Mouse (Mus musculus): ENCODE data around the gene Polrmt. TPM values are rescaled to one million over a fixed set of nuclear protein-coding genes. Genes with fewer than 3 reads are reported as not detected.
"Not testable (repeated sequence)": the region's sequence is repeated elsewhere in the genome, so short reads cannot be mapped to it uniquely, and the experiment has no call there.

Gene Polrmt
- total RNA-seq, 2 experiments from 2014 or later, result 42.1 to 45.7 TPM

DNA sequence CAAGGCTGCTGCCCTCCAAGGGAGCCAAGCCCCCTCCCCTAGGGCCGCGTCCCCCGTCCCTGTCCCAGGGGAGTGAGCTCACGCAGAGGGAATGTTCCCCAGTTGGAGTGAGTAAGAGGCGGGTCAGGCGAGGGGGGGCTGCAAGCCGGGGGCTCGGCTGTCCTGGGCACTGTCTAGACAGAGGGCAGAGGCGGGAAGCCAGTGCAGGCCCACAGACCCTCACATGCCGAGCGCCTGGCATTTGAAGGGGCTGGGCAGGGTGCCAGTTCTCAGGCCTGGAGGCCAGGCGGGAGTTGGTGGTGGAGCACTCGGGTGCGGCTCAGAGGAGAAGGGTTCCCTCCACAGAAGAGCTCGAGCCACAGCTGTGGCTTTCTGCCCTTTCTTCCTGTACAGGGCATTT, 31.6 kb upstream of the Polrmt start:
- no peak for DNase-seq (ENCODE audit: low spot score in 2 of 2)
- intact Hi-C loops (cut with DNase I), result no loop called here

DNA sequence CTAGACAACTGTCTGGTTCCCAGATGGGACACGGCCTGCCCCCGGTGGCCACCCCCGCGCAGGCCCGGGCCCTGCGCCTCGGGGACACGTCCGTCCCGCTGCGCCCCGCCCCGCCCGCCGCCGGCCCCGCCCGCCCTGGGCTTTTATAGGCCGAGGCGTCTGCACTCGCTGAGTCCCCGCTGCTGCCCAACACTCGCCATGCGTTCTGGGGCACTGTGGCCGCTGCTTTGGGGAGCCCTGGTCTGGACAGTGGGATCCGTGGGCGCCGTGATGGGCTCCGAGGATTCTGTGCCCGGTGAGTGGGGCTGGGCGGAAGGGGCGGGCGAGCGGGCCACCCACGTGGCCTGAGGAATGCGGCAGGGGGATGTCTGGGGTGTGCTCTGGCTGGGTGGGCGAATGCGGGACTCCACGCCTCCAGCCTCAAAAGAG, 30.7 kb upstream of the Polrmt start, which contains the start of gene Fstl3:
TSS of gene Fstl3 (plus strand) at position 170 of the 429 bp plus-strand sequence.
- intact Hi-C loops (cut with DNase I), result no loop called here
- no peak for DNase-seq (ENCODE audit: low spot score in 2 of 2)

DNA sequence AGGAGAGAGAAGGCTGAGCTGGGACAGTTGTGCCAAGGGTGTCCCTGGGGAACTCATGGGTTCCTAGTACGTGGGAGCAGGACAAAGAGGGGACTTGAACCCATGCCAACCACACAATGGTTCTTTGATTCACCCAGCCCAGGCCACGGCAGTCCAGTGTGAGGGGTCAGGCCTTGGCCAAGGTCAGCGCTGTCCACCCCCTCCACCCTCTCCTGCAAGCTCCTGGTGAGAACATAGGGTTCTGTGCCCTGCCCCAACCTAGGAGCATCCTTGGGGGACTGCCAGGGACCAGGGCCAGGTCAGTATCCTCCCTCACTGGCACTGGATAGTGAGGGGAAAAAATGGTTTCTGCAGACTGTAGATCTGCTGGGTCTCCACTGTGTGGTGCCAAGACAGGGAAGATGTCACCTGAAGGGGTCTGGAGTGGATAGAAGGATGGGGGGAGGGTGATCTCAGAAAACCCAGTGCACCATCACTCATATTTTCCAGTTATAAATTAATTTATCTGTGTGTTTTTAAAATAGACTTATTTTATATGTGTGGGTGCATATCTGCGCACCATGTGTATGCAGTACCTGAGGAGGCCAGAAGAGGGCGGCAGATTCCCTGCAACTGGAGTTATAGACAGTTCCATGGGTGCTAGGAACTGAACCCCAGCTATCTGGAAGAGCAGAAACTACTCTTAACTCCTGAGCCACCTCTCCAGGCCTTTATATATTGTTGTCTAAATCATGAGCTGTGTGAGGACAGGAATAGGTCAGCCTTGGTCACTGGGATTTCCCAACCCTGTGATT, 28.3 kb upstream of the Polrmt start:
- intact Hi-C loops (cut with DNase I), result no loop called here

DNA sequence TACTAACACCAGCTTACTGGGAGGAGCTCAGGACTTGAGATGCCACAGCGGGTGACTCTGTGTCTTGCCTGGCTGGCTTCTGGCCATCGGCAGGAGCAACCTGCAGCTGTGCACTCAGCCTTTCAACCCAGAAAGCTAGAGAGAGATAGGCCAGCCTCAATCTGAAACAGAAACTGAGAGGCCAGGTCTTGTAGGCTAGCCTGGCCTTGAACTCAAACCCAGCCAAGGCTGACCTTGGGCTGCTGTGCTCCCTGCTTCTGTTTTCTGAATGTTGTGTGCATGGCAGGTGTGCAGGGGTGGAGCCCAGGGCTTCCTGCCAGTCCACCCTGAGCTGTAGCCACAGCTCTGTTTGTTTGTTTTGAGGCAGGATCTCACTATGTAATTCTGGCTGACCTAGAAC, 26.8 kb upstream of the Polrmt start:
- DNase-seq (ENCODE audit: low spot score in 2 of 2), result no peak
- intact Hi-C loops (cut with DNase I), result no loop called here

More for the DNA sequence above, 28.3 kb upstream of the Polrmt start:
- no peak for DNase-seq (ENCODE audit: low spot score in 2 of 2)

DNA sequence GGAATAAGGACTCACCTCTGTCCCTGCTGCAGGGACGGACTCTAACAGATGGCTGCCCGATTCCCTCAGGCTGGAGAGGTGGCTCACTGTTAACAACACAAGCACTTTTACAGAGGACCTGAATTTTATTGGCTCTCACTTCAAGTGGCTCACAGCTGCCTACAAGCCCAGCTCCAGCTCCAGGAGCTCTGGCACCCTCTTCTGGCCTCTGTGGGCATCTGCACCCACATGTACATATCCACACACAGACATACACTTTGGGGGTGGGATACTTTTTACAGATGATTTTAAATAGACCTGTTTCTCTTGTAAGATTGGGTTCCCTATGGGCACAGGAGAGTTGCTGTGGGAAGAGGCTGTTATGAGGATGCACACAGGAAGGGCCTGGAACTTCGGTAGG, 25.9 kb upstream of the Polrmt start:
- no peak for DNase-seq (ENCODE audit: low spot score in 2 of 2)
- intact Hi-C loops (cut with DNase I), result no loop called here

DNA sequence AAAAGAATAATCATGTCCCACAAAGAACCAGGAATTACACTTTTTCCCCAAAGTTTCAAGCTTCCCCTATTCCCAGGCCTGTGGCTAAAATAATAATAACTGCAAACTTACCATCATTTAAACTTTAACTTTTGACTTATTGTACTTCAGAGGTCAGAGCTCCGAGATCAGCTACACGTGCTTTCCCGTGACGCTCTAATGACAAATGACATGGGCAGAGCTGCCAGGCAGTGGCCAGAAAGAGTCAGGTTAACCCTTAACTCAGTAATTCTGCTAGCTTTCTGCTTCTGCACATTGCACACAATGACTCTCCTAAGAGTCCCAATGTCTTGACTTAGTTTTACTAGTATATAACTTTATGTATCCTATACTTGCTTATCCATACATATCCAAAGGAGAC, 22.9 kb upstream of the Polrmt start:
- DNase-seq (ENCODE audit: low spot score in 2 of 2), result no peak
- intact Hi-C loops (cut with DNase I), result no loop called here

DNA sequence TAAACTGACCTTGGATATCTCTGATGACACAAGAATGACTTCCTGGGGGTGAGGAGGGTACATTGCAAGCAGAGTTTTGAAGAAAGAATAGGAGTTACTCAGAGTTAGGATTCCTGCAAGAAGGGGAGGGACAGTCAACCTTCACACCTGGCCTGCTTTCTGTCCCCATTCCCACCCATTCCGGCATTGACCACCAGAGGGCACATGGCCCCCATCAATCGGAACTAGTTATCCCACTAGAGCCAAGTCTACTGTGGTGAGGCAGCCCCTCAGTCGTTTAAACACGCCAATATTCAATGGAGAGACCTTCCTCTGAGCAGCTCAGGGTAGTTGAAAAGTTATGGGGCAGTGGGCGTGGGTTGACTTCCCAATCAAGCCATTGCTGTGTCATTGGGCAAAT, 22.0 kb upstream of the Polrmt start:
- intact Hi-C loops (cut with DNase I), result no loop called here
- DNase-seq (ENCODE audit: low spot score in 2 of 2), result peak; percentile 64 to 75

DNA sequence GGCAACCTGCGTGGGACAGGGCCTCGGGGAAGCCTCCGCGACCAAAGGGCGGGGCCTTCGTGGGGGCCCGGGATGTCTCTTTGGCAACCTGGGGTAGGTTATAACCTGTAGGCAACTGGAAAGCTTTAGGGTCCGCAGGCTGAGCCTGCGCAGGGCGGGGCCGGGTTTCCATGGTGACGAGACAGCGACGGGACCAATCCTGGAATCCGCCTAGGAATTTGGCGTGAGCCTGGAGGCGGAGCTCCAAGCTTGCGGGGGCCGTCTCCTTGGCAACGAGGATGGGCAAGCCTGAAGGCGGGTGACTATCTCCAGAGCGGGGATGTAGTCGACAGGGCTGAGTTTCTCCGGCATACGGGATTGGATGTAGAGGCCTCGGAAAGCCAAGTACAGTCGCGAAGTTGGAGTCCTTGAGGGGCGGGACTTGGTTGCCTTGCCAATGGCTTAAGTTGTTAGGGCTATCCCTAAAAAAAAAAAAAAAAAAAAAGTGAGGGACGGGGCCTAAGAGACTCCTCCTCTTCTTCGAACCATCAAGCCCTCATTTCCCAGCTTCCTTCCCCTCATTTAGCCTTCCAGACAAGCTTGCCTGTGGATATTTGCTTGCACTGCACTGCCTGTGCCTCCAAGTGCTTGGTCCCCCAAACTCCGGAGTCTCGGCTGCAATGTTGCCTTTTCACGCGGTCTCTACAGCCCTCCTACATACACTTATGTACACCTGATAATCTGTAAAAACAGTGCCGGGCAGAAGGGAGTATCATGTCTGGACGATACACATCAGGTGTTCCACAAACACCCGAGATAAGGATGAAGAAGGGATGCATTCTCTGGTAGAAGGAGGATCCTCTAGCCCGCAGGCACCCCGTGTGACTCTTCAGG, 21.2 kb upstream of the Polrmt start:
- intact Hi-C loops (cut with DNase I), result loop anchor here (1.0 kb wide), 2 partner anchors 13 to 63 kb away; partner anchors contain the start of gene Bsg

DNA sequence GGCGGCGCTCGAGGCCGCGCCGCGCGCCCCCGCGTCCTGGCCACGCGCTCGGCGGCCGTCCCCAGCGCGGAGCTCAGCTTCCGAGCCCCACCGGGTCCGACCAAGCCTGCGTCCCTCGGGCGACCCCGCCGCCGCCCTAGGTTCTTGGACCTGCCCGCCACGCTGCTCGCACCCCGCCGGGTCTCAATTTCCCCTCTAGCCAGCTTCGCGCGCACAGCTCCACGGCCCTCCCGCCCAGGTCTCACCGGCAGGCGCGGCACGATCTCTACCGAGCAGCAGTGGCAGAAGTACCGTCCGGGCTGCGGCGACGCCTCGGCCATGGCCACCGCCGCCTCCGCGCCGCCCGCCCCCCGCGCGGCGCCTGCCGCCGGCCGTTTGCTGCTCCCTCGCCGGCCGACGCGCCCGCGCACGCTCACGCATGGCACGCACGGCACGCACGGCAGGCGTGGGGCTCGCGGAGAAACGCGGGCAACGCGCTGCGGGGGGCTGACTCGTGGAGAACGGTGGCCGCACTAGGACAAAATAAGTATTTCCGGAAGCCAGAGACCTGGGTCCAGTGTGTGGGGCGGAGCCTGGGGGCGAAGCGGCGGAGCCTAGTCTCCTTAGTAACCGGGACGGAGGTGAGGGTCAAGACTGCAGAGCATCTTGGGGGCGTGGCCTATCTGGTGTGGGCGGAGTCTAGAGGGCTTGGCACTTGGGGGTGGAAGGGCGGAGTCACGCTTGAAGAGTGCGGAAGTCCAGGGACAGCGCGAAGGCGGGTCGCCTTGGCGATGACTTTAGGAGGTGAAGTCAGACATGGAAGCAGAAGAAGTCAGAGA, 20.3 kb upstream of the Polrmt start, which contains the start of gene Rnf126:
TSS of gene Rnf126 (minus strand) at position 445 of the 818 bp plus-strand sequence.
- DNase-seq (ENCODE audit: low spot score in 2 of 2), result peak; percentile 98 to 99
- intact Hi-C loops (cut with DNase I), result loop anchor here (1.0 kb wide), 2 partner anchors 14 to 62 kb away; partner anchors contain the start of gene Bsg

More for the DNA sequence above, 21.2 kb upstream of the Polrmt start:
- DNase-seq (ENCODE audit: low spot score in 2 of 2), result peak; percentile 96 to 99

DNA sequence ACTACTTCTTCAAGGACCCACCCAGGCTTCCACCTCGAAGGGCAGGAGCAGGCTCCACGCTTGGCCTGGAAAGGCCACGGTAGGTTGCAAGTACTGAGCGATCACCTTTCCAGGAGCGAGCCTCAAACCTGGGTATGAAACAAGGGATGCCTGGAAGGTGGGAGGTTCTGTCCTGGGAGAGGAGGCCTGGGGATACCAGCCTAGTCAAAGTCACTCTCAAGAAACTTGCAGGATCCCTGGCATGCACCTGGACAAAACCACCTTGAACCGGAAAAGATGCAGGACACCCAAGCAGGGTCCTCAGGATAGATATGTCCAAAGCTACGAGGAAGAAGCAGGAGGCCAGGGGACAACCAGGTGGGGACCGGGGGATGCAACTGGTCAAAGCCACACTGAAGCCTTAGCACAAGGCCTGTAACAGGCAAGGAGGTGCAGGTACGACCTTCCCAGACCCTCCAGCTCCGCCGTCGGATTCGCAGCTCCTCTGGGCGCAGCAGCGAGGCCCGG, 19.7 kb upstream of the Polrmt start:
- no peak for DNase-seq (ENCODE audit: low spot score in 2 of 2)
- intact Hi-C loops (cut with DNase I), result no loop called here

DNA sequence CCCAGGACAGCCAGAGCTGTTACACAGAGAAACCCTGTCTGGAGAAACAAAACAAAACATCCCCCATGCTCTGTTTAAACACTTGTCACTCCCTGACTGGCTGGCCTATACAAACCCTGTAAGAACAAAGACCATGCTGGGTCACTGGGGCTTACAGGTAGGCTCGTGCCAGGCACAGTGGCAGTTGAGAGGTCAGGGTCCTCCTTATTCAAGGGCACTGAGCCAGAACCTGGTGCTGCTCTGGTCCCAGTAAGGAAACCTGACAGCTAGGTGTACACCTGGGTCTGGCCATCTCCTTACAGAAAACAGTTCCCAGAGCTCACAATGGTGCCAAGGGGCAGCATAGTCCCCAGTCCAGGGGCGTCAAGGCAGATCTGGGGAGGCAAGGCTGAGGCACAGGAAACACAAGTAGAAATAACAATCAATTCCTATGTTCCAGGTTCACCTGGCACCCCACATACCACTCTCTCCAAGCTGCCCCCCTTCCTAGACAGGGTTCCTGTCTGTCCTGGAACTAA, 18.9 kb upstream of the Polrmt start:
- DNase-seq (ENCODE audit: low spot score in 2 of 2), result no peak
- intact Hi-C loops (cut with DNase I), result no loop called here

DNA sequence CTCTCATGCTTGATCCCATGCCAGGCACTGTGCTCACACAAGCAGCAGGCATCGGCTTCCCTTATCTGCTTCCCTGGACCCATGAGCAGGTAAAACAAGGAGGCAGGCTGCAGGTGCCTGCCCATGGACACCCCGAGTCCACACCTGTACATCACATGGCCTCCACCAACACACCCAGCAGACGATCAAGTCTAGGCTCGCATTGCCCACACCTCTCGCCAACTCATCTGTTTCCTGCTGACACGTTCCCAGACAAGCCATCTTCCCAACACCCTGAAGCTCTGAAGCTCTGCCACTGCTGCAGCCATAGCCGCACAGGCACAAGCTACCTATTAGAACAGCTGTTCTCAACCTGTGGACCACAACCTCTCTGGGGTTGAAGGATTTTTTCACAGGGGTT, 17.9 kb upstream of the Polrmt start:
- intact Hi-C loops (cut with DNase I), result no loop called here
- no peak for DNase-seq (ENCODE audit: low spot score in 2 of 2)

DNA sequence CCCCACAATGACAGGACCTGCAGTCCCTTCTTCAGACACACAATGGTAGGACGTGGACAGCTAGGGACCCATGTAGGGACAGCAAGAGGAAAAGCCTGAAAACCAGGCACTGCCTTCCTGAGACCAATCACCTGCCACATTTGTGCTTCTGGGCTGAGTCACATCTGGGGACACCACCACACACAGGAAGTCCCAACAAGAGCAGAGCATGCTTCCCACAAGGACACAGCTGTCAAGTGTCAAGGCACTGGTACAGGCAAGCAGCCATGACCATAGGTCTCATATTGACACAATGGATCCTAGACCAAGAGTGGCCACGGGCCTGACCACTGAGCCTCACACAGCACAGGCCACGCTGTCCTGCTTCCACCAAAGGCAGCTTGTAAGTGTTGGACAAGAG, 16.5 kb upstream of the Polrmt start:
- no peak for DNase-seq (ENCODE audit: low spot score in 2 of 2)
- intact Hi-C loops (cut with DNase I), result no loop called here

DNA sequence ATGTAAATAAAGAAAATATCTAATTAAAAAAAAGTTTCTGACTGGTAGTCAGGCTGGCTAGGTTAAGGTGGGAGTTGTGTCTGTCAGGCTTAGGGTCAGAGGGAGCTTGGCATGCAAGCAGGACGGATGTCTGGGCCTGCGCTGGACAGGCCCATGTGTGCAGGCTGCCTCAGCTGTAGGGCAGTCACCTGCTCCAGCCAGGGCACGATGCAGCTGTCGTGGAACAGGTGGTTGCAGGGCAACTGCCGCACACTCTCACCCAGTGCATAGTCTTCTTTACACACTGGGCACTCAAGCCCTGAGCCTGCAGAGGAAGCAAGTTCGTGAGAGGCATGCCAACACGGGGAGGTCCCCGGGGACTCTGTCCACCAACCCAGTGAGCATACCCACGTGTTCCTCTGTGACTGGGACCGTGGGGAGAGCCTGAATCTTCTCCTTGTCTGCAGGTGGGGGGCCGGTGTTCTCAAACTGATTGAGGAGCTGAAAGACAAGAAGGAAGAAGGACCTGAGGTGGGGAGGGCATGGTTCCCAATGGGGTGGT, 14.3 kb upstream of the Polrmt start:
- no peak for DNase-seq (ENCODE audit: low spot score in 2 of 2)
- intact Hi-C loops (cut with DNase I), result no loop called here

DNA sequence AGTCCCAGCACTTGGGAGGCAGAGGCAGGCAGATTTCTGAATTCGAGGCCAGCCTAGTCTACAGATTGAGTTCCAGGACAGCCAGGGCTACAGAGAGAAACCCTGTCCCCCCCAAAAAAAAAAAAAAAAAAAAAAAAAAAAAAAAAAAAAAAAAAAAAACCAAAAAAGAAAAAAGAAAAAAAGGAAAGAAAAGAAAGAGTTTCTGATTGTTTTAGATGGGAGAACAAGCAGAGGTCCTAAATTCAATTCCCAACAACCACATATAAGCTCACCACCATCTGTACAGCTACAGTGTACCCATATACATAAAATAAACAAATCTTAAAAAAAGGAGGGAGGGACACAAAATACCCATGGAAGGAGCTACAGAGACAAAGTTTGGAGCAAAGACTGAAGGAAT, 13.3 kb upstream of the Polrmt start:
- DNase-seq (ENCODE audit: low spot score in 2 of 2); intact Hi-C loops (cut with DNase I): not testable (repeated sequence)

DNA sequence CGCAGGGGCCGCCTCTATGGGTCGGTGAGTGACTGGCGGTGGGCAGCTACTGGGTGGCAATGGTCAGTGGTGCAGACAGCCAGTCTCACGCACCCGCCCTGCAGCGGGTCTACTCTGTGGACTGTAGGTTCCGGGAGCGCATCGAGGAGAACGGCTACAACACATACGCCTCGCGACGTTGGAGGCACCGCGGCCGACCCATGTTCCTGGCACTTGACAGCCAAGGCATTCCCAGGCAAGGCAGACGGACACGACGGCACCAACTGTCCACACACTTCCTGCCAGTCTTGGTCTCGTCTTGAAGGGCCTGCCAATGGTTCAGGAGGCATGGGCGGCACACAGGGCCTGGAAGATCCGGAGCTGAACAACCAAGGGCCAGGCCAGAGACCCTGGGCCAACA, 10.3 kb upstream of the Polrmt start:
- DNase-seq (ENCODE audit: low spot score in 2 of 2), result no peak
- intact Hi-C loops (cut with DNase I), result no loop called here

DNA sequence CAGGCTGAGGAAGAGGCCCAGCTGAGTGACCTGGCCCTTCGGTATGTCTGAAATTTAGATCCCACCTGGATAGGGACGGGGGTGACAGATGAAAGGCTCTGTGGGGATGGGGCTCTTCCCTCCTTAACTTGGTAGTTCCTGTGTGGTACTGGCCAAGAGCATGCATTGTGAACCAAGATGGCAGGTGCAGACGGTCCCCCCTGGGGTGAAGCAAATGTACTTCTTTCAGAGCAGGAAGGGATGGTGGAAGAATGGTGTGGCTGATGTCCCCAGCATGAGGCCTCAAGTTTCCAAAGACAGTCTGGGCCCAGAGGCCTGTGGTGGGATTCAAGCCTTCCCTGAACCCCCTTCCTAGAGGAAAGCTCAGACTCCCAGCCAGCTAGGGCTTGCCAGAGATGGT, 9.5 kb upstream of the Polrmt start:
- intact Hi-C loops (cut with DNase I), result no loop called here
- no peak for DNase-seq (ENCODE audit: low spot score in 2 of 2)

DNA sequence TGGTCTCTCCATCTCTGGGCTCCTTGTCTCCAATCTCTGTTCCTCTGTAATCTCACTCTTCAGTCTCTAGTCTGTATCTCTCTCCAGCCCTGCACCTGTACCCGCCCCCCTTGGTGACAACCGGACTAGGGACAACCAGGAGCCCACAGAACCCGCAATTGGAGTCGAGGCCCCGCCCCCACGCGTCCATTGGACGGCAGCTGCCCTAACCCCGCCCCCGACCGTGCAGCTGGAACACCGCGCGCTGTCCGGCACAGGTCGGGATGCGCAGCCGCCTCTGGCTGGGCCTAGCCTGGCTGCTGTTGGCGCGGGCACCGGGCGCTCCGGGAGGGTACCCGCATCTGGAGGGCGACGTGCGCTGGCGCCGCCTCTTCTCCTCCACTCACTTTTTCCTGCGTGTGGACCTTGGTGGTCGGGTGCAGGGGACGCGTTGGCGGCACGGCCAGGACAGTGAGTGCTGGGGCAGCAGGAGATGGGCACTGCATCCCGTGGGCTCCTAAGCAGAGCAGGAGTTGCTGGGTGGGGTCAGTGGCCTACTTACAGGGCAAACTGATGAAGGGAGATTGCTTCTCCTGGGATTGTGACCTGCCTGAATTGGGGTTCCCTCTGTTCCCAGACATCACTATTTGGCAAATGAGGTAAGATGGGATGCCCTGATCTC, 8.6 kb upstream of the Polrmt start, which contains the start of gene Fgf22:
TSS of gene Fgf22 (plus strand) at position 221 of the 661 bp plus-strand sequence.
- intact Hi-C loops (cut with DNase I), result no loop called here
- DNase-seq (ENCODE audit: low spot score in 2 of 2), result peak; percentile 64 to 80
